Mouse (Mus musculus) effector memory CD4-positive, alpha-beta T cell, adult 7 months (primary cell): ENCODE data around the gene Pcdh15. TPM values are rescaled to one million over a fixed set of nuclear protein-coding genes. Genes with fewer than 3 reads are reported as not detected.

Experiments used
- polyA plus RNA-seq: library from polyadenylated mRNA; unstranded; fragments of 100-300 nt; shearing (Covaris generic); gene quantifications from one replicate; pipeline ENCODE4 v1.2.1, GENCODE M21; 2017

Pcdh15 gene
- polyA plus RNA-seq, result 0.48 TPM

GRCm38 (mm10) chr10:73098966-73099845 is at the start of gene Pcdh15:
TSS of gene Pcdh15 (plus strand) at chr10:73099342.

